Mouse (Mus musculus) mesoderm, embryonic 11.5 days (tissue): ENCODE data around the gene Nhlrc2.
"Not testable (repeated sequence)": the region's sequence is repeated elsewhere in the genome, so short reads cannot be mapped to it uniquely, and the experiment has no call there.

ENCODE experiments used
- DNase-seq: peaks from one replicate; pipeline ENCODE4 v3.0.0-alpha.2; 2012; ENCODE audit warnings: low read depth, low spot score

Gene Nhlrc2

GRCm38 (mm10) chr19:56548230-56549032 is at the start of gene Nhlrc2:
TSS of gene Nhlrc2 (plus strand) at chr19:56548261.
- DNase-seq: peak; percentile 81

- not testable (repeated sequence) for DNase-seq
Observed at GRCm38 (mm10) chr19:56503069-56503468, 45.0 kb upstream of the Nhlrc2 start.

GRCm38 (mm10) chr19:56503525-56503924 is 44.5 kb upstream of the Nhlrc2 start:
- DNase-seq: not testable (repeated sequence)

GRCm38 (mm10) chr19:56511207-56511606 is 36.9 kb upstream of the Nhlrc2 start:
- DNase-seq: not testable (repeated sequence)

- not testable (repeated sequence) for DNase-seq
Observed at GRCm38 (mm10) chr19:56513527-56513926, 34.5 kb upstream of the Nhlrc2 start.

- DNase-seq: not testable (repeated sequence)
Observed at GRCm38 (mm10) chr19:56519408-56519807, 28.7 kb upstream of the Nhlrc2 start.

- DNase-seq: not testable (repeated sequence)
Observed at GRCm38 (mm10) chr19:56530529-56530928, 17.5 kb upstream of the Nhlrc2 start.

GRCm38 (mm10) chr19:56531251-56531650 is 16.8 kb upstream of the Nhlrc2 start:
- no peak for DNase-seq

GRCm38 (mm10) chr19:56533291-56534071 is 14.6 kb upstream of the Nhlrc2 start:
- DNase-seq: no peak

- DNase-seq: no peak
Observed at GRCm38 (mm10) chr19:56534337-56534736, 13.7 kb upstream of the Nhlrc2 start.

GRCm38 (mm10) chr19:56535064-56535463 is 13.0 kb upstream of the Nhlrc2 start:
- no peak for DNase-seq

GRCm38 (mm10) chr19:56535765-56536164 is 12.3 kb upstream of the Nhlrc2 start:
- no peak for DNase-seq

GRCm38 (mm10) chr19:56543320-56543719 is 4.7 kb upstream of the Nhlrc2 start:
- DNase-seq: no peak

- DNase-seq: no peak
Observed at GRCm38 (mm10) chr19:56544681-56545388, 3.2 kb upstream of the Nhlrc2 start.

GRCm38 (mm10) chr19:56546031-56546430 is 2.0 kb upstream of the Nhlrc2 start:
- no peak for DNase-seq

- DNase-seq: peak; percentile 63
Observed at GRCm38 (mm10) chr19:56547456-56548229, 418 bp upstream of the Nhlrc2 start, which contains the start of gene Dclre1a. TSS of gene Dclre1a (minus strand) at chr19:56548222.

GRCm38 (mm10) chr19:56549033-56549680 is 1.1 kb downstream of the Nhlrc2 start:
- DNase-seq: no peak

GRCm38 (mm10) chr19:56553177-56553576 is 5.1 kb downstream of the Nhlrc2 start:
- no peak for DNase-seq

- no peak for DNase-seq
Observed at GRCm38 (mm10) chr19:56555972-56556371, 7.9 kb downstream of the Nhlrc2 start.

- no peak for DNase-seq
Observed at GRCm38 (mm10) chr19:56562433-56563138, 14.5 kb downstream of the Nhlrc2 start.
